Mouse (Mus musculus) gastrocnemius, adult 2 months (tissue): ENCODE measurements around the gene Med18. TPM values are rescaled to one million over a fixed set of nuclear protein-coding genes. Genes with fewer than 3 reads are reported as not detected.
"Not testable (repeated sequence)": the region's sequence is repeated elsewhere in the genome, so short reads cannot be mapped to it uniquely, and the experiment has no call there.

ENCODE experiments used
- DNase-seq: peaks from one replicate; pipeline ENCODE4 v3.0.0; 2022
- H3K27ac ChIP-seq: fragments of 200-600 bp; 2 replicates; pipeline ENCODE4 v1.8.1; 2022; ENCODE audit warnings: mild to moderate bottlenecking
- H3K4me3 ChIP-seq: fragments of 200-600 bp; 2 replicates; pipeline ENCODE4 v1.8.1; 2022; ENCODE audit warnings: mild to moderate bottlenecking, moderate library complexity
- CTCF ChIP-seq: fragments of 200-600 bp; IDR thresholded peaks from 2 replicates; pipeline ENCODE4 v1.8.1; 2022; ENCODE audit warnings: antibody characterized with exemption, mild to moderate bottlenecking, moderate library complexity
- intact Hi-C: fragments of 180-260 bp; cut with DNase I; formaldehyde crosslinking; loops from one replicate; pipeline ENCODE4 v1.15.1; 2025
- total RNA-seq, 2 experiments: library from RNA; stranded (reverse); gene quantifications; 2 replicates each; pipeline ENCODE4 v1.2.3; 2021

Med18 gene
- total RNA-seq, 2 experiments from 2014 or later, result 2.9 to 3.3 TPM

DNA sequence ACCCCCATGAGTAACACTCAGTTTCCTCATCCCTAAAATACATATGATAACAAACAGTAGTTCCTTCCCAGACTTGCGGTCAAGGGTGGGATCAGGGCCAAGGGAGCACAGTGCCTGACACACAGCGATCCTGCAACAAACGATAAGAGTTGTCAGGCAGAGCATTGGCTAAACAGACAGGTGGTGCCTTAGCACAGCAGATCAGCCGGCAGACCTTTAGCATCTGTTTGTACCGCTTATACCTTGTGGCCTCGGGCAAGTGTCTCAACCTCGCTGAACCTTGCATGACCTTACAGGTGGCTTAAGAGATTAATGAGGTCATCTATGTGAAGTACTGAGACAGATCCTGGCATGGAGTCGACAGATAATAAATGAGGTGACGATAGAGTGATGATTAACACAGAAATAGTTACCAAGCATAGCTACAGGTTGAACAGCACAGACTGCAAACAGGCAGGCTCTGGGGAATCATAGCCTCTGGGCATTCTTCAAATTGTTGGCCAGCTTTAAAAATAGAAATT is 35.6 kb downstream of the Med18 start:
- no peak for TF ChIP-seq CTCF
- Histone ChIP-seq H3K27ac (no peak overlapping the region), H3K4me3 (no peak overlapping the region)
- no peak for DNase-seq
- intact Hi-C loops, result no loop called here

- intact Hi-C loops, result no loop called here
- H3K4me3 ChIP-seq, result no peak overlapping the region
- DNase-seq, result no peak
- no peak for TF ChIP-seq CTCF
- no peak overlapping the region for H3K27ac ChIP-seq
Measured at GRCm38 (mm10) chr4:132427493-132427892, 36.2 kb downstream of the Med18 start.

GRCm38 (mm10) chr4:132426021-132426420 is 37.7 kb downstream of the Med18 start:
- DNase-seq, result no peak
- no peak for TF ChIP-seq CTCF
- Histone ChIP-seq H3K27ac (no peak overlapping the region), H3K4me3 (no peak overlapping the region)
- intact Hi-C loops, result no loop called here

DNA sequence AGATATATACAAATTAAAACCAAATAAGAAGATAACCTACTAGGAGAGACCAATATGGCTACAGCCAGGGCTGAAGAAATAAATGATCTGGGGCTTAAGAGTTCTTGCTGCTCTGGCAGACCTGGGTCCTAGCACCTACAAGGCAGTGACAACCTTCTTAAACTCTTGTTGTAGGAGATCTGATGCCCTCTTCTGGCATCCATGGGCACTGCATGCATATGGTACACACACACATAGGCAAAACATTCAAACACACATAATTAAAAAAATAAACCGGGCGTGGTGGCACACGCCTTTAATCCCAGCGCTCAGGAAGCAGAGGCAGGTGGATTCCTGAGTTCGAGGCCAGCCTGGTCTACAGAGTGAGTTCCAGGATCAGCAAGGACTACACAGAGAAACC is 39.0 kb downstream of the Med18 start:
- peak; percentile 18; the same call in 1 of the 2 replicates for TF ChIP-seq CTCF
- Histone ChIP-seq H3K27ac (no peak overlapping the region), H3K4me3 (no peak overlapping the region)
- intact Hi-C loops, result loop anchor here (5.0 kb wide), 1 partner anchor 152 kb away; the partner anchor contains the start of gene Taf12
- no peak for DNase-seq

DNA sequence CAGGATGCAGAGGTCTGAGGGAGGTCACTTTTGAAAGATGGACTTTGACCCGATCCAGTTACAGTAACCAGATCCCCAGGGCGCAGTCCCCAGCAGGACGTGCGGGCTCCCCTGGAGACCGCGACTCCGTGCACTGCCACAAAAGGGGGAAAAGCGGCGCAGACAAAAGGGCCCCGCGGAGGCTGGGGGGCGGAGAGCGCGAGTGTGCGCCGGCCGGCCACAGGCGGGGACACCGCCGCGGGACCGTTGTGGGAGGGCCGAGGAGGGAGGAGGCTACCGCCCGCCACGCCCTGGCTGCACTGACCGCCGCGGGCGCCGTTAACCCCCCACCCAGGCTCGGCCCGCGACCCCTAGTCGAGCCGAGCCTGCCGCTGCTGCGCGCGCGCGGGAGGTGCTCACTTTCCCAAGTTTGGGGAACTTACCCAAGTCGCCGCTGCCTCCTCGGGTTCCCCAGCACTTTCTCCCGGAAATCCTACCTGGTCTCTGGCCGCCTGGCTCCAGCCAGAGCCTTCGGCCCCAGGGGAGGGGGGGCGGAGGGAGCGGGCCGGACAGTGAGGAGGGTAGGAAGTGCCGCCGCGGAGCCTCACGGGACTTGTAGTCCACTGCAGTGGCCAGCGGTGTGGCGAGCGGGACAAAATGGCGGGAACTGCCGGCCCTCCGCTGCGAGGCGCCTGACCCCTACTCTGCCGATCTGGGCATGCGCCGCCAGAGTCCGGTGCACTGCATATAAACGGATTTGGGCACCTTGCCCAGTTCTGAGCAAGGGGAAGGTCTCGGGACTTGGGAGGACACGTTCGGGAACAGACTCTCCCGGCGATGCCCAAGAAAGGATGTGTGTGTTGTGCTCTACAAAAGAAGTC is 41.6 kb downstream of the Med18 start, which contains the start of gene Phactr4:
Gene Phactr4 (minus strand): TSS at position 567 of the 860 bp plus-strand sequence.
- intact Hi-C loops, result loop anchor here (2.0 to 5.0 kb wide), 2 partner anchors 89 to 150 kb away; partner anchors contain the start of genes Sesn2 and Taf12
- Histone ChIP-seq H3K4me3 (peak within 1 kb of the TSS; percentile 85), H3K27ac (peak within 1 kb of the TSS; percentile 99)
- peak; percentile 99 for DNase-seq
- TF ChIP-seq CTCF, result no peak

GRCm38 (mm10) chr4:132421556-132421922 is 42.2 kb downstream of the Med18 start:
- intact Hi-C loops, result loop anchor here (5.0 kb wide), 1 partner anchor 149 kb away; the partner anchor contains the start of gene Taf12
- peak overlapping the region; percentile 99 for H3K27ac ChIP-seq
- no peak for DNase-seq
- peak overlapping the region; percentile 85 for H3K4me3 ChIP-seq
- no peak for TF ChIP-seq CTCF

DNA sequence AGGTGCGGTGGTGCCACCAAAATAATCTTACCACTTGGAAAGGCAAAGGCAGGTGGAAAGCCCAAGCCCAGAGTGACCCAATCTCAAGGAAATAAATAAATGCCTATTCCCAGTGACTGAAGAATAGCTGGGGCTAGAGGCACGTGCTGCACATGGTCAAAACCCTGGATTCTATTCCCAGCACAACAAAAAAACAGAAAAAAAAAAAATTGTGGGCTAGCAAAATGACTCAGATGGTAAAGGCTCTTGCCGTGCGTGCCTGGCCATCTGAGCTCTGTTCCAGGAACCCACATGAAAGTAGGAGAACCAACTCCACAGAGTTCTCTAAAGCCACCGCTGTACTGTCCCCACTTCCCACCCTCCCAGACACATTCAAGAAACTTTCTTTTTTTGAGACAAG is 43.2 kb downstream of the Med18 start:
- intact Hi-C loops, result loop anchor here (5.0 kb wide), 1 partner anchor 148 kb away; the partner anchor contains the start of gene Taf12
- no peak for TF ChIP-seq CTCF

DNA sequence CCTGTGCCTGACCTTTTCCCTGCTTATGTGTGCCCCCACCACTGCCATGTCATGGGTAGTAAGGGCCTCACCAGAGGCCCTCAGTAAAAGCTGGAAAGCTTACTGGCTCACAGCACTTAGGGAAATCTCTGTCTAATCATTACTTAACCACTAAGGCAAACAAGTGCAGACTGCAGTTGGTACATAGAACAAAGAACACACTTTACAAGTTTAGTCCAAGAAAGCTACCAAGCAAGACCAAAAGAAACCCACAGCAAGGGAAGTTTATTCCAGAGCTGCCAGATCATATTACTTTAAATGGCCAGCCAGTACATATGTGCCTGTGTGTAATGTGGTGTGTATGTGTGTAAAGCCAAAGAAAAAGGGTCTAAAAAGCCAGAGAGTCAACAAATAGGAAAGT is 47.8 kb downstream of the Med18 start:
- TF ChIP-seq CTCF, result no peak
- Histone ChIP-seq H3K27ac (no peak overlapping the region), H3K4me3 (no peak overlapping the region)
- DNase-seq, result no peak
- intact Hi-C loops, result no loop called here

More for the DNA sequence above, 43.2 kb downstream of the Med18 start:
- no peak for DNase-seq
- H3K4me3 ChIP-seq, result no peak overlapping the region
- H3K27ac ChIP-seq, result no peak overlapping the region

- not testable (repeated sequence) for H3K27ac ChIP-seq, DNase-seq, H3K4me3 ChIP-seq
- intact Hi-C loops, result loop anchor here (5.0 kb wide), 1 partner anchor 121 kb away; no protein-coding TSS in a partner anchor
Measured at GRCm38 (mm10) chr4:132413257-132413656, 50.5 kb downstream of the Med18 start.

GRCm38 (mm10) chr4:132411322-132412094 is 52.2 kb downstream of the Med18 start:
- Histone ChIP-seq H3K27ac (peak overlapping the region; percentile 78), H3K4me3 (peak overlapping the region; percentile 52)
- DNase-seq, result peak; percentile 39
- intact Hi-C loops, result loop anchor here (5.0 kb wide), 1 partner anchor 119 kb away; no protein-coding TSS in a partner anchor
- TF ChIP-seq CTCF, result peak; percentile 73

DNA sequence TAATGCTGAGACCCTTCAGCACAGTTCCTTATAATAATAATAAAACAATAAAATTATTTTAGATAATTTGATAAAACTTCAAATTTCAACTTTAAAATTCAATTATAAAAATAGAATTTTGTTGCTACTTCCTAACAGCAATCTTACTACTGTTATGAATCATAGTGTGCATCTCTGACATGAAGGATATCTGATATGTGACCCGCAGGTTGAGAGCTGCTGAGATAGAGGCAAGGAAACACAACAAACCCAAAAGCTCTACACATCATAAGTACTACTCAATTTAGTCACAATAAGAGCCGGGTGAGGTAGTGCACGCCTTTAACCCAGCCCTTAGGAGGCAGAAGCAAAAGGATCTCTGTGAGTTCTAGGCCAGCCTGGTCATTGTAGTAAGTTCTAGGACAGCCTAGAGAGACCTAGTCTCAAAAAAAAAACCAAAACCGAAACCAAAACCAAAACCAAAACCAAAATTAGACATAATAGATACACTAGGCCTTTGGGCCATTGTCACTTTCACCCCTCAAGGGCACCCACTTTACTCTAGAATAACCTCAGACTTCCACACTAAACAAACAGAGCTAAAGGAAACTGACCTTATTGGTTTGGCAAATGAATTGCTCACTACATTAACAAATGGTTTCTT is 54.0 kb downstream of the Med18 start:
- no peak for TF ChIP-seq CTCF

More for the DNA sequence above, 54.0 kb downstream of the Med18 start:
- Histone ChIP-seq H3K4me3 (no peak overlapping the region), H3K27ac (peak overlapping the region; percentile 6; the same call in 1 of the 2 replicates)
- DNase-seq, result no peak
- intact Hi-C loops, result loop anchor here (5.0 kb wide), 3 partner anchors 42 to 117 kb away; partner anchors contain the start of gene Rcc1

Other genes with a start within 250 kb of the Med18 start
- gene Gmeb1, start 202.3 kb downstream of the Med18 start, total RNA-seq, result 10 to 100 TPM in 1 of 2 experiments, 1 to 10 TPM in 1; 8.7 to 10.6 TPM
- 10 to 100 TPM; 34.7 to 38.4 TPM for gene Taf12, start 189.5 kb downstream of the Med18 start, total RNA-seq
- gene Rab42, start 160.5 kb downstream of the Med18 start, total RNA-seq, result under 1 TPM in 1 of 2 experiments, not detected in 1; 0.33 TPM
- 10 to 100 TPM; 10.4 to 11.7 TPM for gene Trnau1ap, start 134.4 kb downstream of the Med18 start, total RNA-seq
- gene Rcc1, start 110.3 kb downstream of the Med18 start, total RNA-seq, result 1 to 10 TPM; 7.7 to 7.8 TPM
- gene Phactr4, start 41.4 kb downstream of the Med18 start, total RNA-seq, result 10 to 100 TPM; 14.6 to 15.6 TPM
- 1 to 10 TPM; 1.5 to 2.1 TPM for gene Sesn2, start 46.6 kb upstream of the Med18 start, total RNA-seq
- 10 to 100 TPM; 41.0 to 60.0 TPM for gene Atpif1, start 69.7 kb upstream of the Med18 start, total RNA-seq
- gene Dnajc8, start 71.6 kb upstream of the Med18 start, total RNA-seq, result 10 to 100 TPM; 47.2 to 59.3 TPM
- under 1 TPM; 0.56 to 0.98 TPM for gene Ptafr, start 100.1 kb upstream of the Med18 start, total RNA-seq
- 10 to 100 TPM; 11.2 to 15.5 TPM for gene Eya3, start 175.1 kb upstream of the Med18 start, total RNA-seq